Mouse (Mus musculus): ENCODE results near the gene Dohh. TPM values are rescaled to one million over a fixed set of nuclear protein-coding genes. Genes with fewer than 3 reads are reported as not detected.

Gene Dohh
- total and polyA plus RNA-seq, 3 experiments: 78.2 to 131 (median 81.7) TPM

- Histone ChIP-seq H3K9me3 (replicated peaks; ENCODE audit: low read length) (no peaks in the 10 kb centered on the region), H3K36me3 (replicated peaks in 1 of 2; ENCODE audit: control insufficient read depth in 1 of 2, insufficient read depth in 1 of 2, low read length in 1 of 2) (peaks cover 29 to 36% of the 10 kb centered on the region in 2 experiments), H3K79me2 (replicated peaks; ENCODE audit: control insufficient read depth, extremely low read depth, insufficient read depth, poor library complexity, severe bottlenecking) (peaks cover 36% of the 10 kb centered on the region), H3K4me2 (ENCODE audit: insufficient read depth, low read depth, poor library complexity, severe bottlenecking) (peak overlapping the region; percentile 94), H3K27ac (ENCODE audit: insufficient read depth, low read depth) (peak overlapping the region; percentile 3; the same call in 1 of the 2 replicates), H3K27me3 (replicated peaks) (no peaks in the 10 kb centered on the region), H3K4me1 (ENCODE audit: control insufficient read depth in 1 of 2, insufficient read depth in 2 of 2) (peaks cover 5 to 42% of the 10 kb centered on the region in 2 experiments; a peak in 3 of 4 replicates), H3K4me3 (replicated peaks in 1 of 3; ENCODE audit: low read depth in 2 of 3, low read length in 2 of 3, poor library complexity in 1 of 3) (peak overlapping the region; percentile 75 to 97 (median 90)), H3K9ac (ENCODE audit: insufficient read depth, low read depth) (peak overlapping the region; percentile 90)
- TF ChIP-seq TBP (conservative IDR thresholded peaks at IDR 0.05; ENCODE audit: low read depth, low read length) (peak; percentile 48; the same call in 1 of the 2 replicates), SIN3A (IDR thresholded peaks at IDR 0.05; ENCODE audit: low read length) (peak; percentile 68), NELFE (IDR thresholded peaks at IDR 0.05; ENCODE audit: low read depth, low read length) (peak; percentile 69), TCF12 (IDR thresholded peaks at IDR 0.05; ENCODE audit: low read depth, low read length) (no peak), RAD21 (IDR thresholded peaks at IDR 0.05; ENCODE audit: low read depth, low read length) (no peak; the same call in 1 of the 2 replicates), SMC3 (IDR thresholded peaks at IDR 0.05; ENCODE audit: low read depth, low read length) (no peak), MAX (IDR thresholded peaks at IDR 0.05; ENCODE audit: low read length) (0 out of 2 replicates have a peak, but pooled peaks have one; percentile 18), ZMIZ1 (IDR thresholded peaks at IDR 0.05; ENCODE audit: low read depth, low read length) (peak; percentile 71; the same call in 1 of the 2 replicates), ZC3H11A (IDR thresholded peaks at IDR 0.05; ENCODE audit: low read depth, low read length) (no peak), MYC (IDR thresholded peaks at IDR 0.05; ENCODE audit: low read depth, low read length) (peak; percentile 22; the same call in 1 of the 2 replicates), GABPA (IDR thresholded peaks at IDR 0.05; ENCODE audit: insufficient replicate concordance, low read depth, low read length) (no peak), MEF2A (IDR thresholded peaks at IDR 0.05; ENCODE audit: borderline replicate concordance, low read depth, low read length) (0 out of 2 replicates have a peak, but pooled peaks have one; percentile 24), E2F4 (IDR thresholded peaks at IDR 0.05; ENCODE audit: insufficient replicate concordance, low read depth, low read length) (no peak), ELF1 (IDR thresholded peaks at IDR 0.05; ENCODE audit: low read depth, low read length) (peak; percentile 68), CTCF (conservative IDR thresholded peaks at IDR 0.05 in 1 of 2, IDR thresholded peaks at IDR 0.05 in 1 of 2; ENCODE audit: low read depth in 2 of 2, low read length in 2 of 2) (peak in 1 of 2 experiments; percentile 27; a peak in 1 of 4 replicates), PAX5 (IDR thresholded peaks at IDR 0.05; ENCODE audit: low read length) (no peak), ZNF384 (IDR thresholded peaks at IDR 0.05; ENCODE audit: low read depth, low read length) (no peak), NRF1 (IDR thresholded peaks at IDR 0.05; ENCODE audit: low read depth, low read length) (peak; percentile 53), RCOR1 (conservative IDR thresholded peaks at IDR 0.05; ENCODE audit: low read depth, low read length) (no peak), POLR2AphosphoS2 (IDR thresholded peaks at IDR 0.05; ENCODE audit: low read depth, low read length) (no peak), EP300 (IDR thresholded peaks at IDR 0.05; ENCODE audit: low read length) (no peak), MAZ (IDR thresholded peaks at IDR 0.05; ENCODE audit: low read depth, low read length) (0 out of 2 replicates have a peak, but pooled peaks have one; percentile 37), USF1 (IDR thresholded peaks at IDR 0.05; ENCODE audit: low read depth, low read length) (no peak), MXI1 (IDR thresholded peaks at IDR 0.05; ENCODE audit: low read depth, low read length) (peak; percentile 73), POLR2A (IDR thresholded peaks at IDR 0.05; ENCODE audit: low read depth, low read length) (peak; percentile 61), ETS1 (conservative IDR thresholded peaks at IDR 0.05; ENCODE audit: low read depth, low read length) (no peak), ZKSCAN1 (IDR thresholded peaks at IDR 0.05; ENCODE audit: borderline replicate concordance, low read depth, low read length) (no peak), BHLHE40 (IDR thresholded peaks at IDR 0.05; ENCODE audit: low read depth, low read length) (0 out of 2 replicates have a peak, but pooled peaks have one; percentile 10), CHD1 (IDR thresholded peaks at IDR 0.05; ENCODE audit: low read depth, low read length) (0 out of 2 replicates have a peak, but pooled peaks have one; percentile 55)
- peak; percentile 58 for DNase-seq (ENCODE audit: extremely low read depth)
- in situ Hi-C loops (cut with MboI; ENCODE audit: low pct_ligation_motif_present, low pct_unique_long_range_greater_than_20kb, low sequenced_read_pairs) (no loop called here), dilution Hi-C loops (cut with MboI; ENCODE audit: extremely low pct_ligation_motif_present, extremely low pct_unique_long_range_greater_than_20kb, low sequenced_read_pairs) (no loop called here)
These were observed 7.5 kb upstream of the Dohh start for GRCm38 (mm10) chr10:81376561-81377361.

Measured in CH12.LX (cell line).